Mouse (Mus musculus) left cerebral cortex, postnatal 10 days (tissue): ENCODE data around the gene Tmem167b. TPM values are rescaled to one million over a fixed set of nuclear protein-coding genes. Genes with fewer than 3 reads are reported as not detected.

Experiments used
- microRNA-seq: library from miRNA; unstranded; fragments of <30 nt; microRNA quantifications from one replicate; pipeline ENCODE4 v1.2.0, GENCODE M21; 2022
- total RNA-seq, 2 experiments: library from RNA; stranded (reverse); gene quantifications; 2 replicates each; pipeline ENCODE4 v1.2.3; 2021

Gene Tmem167b
- total RNA-seq, 2 experiments from 2014 or later, result 40.3 to 41.0 TPM

Small RNA genes lying within 50 kb of the gene (microRNA-seq; reads per million reads assigned to microRNA genes)
- not detected for gene Gm22860

Other genes starting within 250 kb of the Tmem167b start
- not detected for gene Mybphl, start 197.6 kb downstream of the Tmem167b start, total RNA-seq
- 1 to 10 TPM; 6.9 to 10.0 TPM for gene Psrc1, start 178.6 kb downstream of the Tmem167b start, total RNA-seq
- 100 to 1,000 TPM; 168 to 169 TPM for gene Celsr2, start 146.9 kb downstream of the Tmem167b start, total RNA-seq
- 100 to 1,000 TPM; 212 to 216 TPM for gene Sars, start 117.3 kb downstream of the Tmem167b start, total RNA-seq
- gene 1700013F07Rik, start 28.3 kb downstream of the Tmem167b start, total RNA-seq, result 1 to 10 TPM; 2.3 to 2.9 TPM
- gene 5330417C22Rik, start 25.9 kb downstream of the Tmem167b start, total RNA-seq, result 10 to 100 TPM; 19.9 to 22.2 TPM
- 10 to 100 TPM; 25.2 to 26.6 TPM for gene Taf13, start 9.2 kb upstream of the Tmem167b start, total RNA-seq
- gene Wdr47, start 28.8 kb upstream of the Tmem167b start, total RNA-seq, result 100 to 1,000 TPM; 150 to 164 TPM
- 10 to 100 TPM; 23.5 to 28.2 TPM for gene Clcc1, start 91.4 kb upstream of the Tmem167b start, total RNA-seq
- gene Gpsm2, start 159.8 kb upstream of the Tmem167b start, total RNA-seq, result 10 to 100 TPM; 12.8 to 13.4 TPM
- under 1 TPM in 1 of 2 experiments, not detected in 1; 0.28 TPM for gene Aknad1, start 177.2 kb upstream of the Tmem167b start, total RNA-seq